Mouse (Mus musculus) hindbrain, embryonic 11.5 days (tissue): ENCODE data around the gene Id1. TPM values are rescaled to one million over a fixed set of nuclear protein-coding genes. Genes with fewer than 3 reads are reported as not detected.

ENCODE experiments used
- ATAC-seq: fragments of 200-750 bp; cut with Nextera tagmentation; 2 replicates; pipeline ENCODE4 v1.8.0; 2017; ENCODE audit warnings: mild to moderate bottlenecking, moderate TSS enrichment, moderate library complexity; ENCODE audit not compliant: low FRiP score
- DNase-seq: peaks from one replicate; pipeline ENCODE4 v3.0.0-alpha.2; 2015; ENCODE audit warnings: low spot score
- H3K27ac ChIP-seq: fragments of 300-500 bp; sonication (generic); 2 replicates; pipeline ENCODE4 v1.5.1; 2014; ENCODE audit warnings: mild to moderate bottlenecking, low read depth, low read length
- H3K27me3 ChIP-seq: fragments of 300-500 bp; sonication (generic); 2 replicates; pipeline ENCODE4 v1.6.1; 2014; ENCODE audit warnings: mild to moderate bottlenecking, low read length, moderate library complexity, mixed read lengths; ENCODE audit not compliant: control insufficient read depth, insufficient read depth
- H3K36me3 ChIP-seq: fragments of 300-500 bp; sonication (generic); 2 replicates; pipeline ENCODE4 v1.6.1; 2014; ENCODE audit warnings: mild to moderate bottlenecking, low read length, moderate library complexity, mixed read lengths; ENCODE audit not compliant: control insufficient read depth, insufficient read depth
- H3K4me1 ChIP-seq: fragments of 300-500 bp; sonication (generic); replicated peaks from 2 replicates; pipeline ENCODE4 v1.6.1; 2014; ENCODE audit warnings: low read length, mixed read lengths; ENCODE audit not compliant: control insufficient read depth, insufficient read depth
- H3K4me2 ChIP-seq: fragments of 300-500 bp; sonication (generic); replicated peaks from 2 replicates; pipeline ENCODE4 v1.6.1; 2014; ENCODE audit warnings: mild to moderate bottlenecking, low read depth, low read length
- H3K4me3 ChIP-seq: fragments of 300-500 bp; sonication (generic); 2 replicates; pipeline ENCODE4 v1.5.1; 2014; ENCODE audit warnings: low read depth, low read length
- H3K9ac ChIP-seq: fragments of 300-500 bp; sonication (generic); 2 replicates; pipeline ENCODE4 v1.6.1; 2014; ENCODE audit warnings: low read depth, low read length
- H3K9me3 ChIP-seq: fragments of 300-500 bp; sonication (generic); 2 replicates; pipeline ENCODE4 v1.6.1; 2016; ENCODE audit warnings: low read length; ENCODE audit not compliant: control insufficient read depth
- WGBS: fragments of 180-500 bp; shearing (Covaris S2); extraction: QIAGEN DNeasy Blood & Tissue Kit; methylation state at CpG from one replicate; pipeline ENCODE4 v1.1.7; 2014; 5-methylcytosine and 5-hydroxymethylcytosine counted together
- polyA plus RNA-seq: library from polyadenylated mRNA; unstranded; fragments of >200 nt; fragmentation: Nextera tagmentation; extraction: Ambion mirVana; gene quantifications from 2 replicates; pipeline ENCODE4 v1.2.1, GENCODE M21; 2014

The Id1 gene
- polyA plus RNA-seq, 1 experiment from 2014 or later = 168 TPM

DNA sequence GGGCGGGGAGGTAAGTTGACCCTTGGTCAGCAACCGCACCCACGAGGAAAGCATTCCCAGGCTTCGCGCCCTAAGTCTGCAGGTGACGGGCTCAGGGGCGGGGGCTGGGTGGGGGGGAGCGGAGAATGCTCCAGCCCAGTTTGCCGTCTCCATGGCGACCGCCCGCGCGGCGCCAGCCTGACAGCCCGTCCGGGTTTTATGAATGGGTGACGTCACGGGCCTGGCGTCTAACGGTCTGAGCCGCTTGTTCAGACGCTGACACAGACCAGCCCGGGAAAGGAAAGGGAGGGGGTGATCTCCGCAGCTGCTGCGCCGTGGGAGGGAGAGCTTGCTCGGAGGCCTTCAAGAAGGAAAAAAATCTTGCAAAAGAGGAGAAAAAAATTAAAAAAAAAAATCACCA is 1.1 kb upstream of the Id1 start:
- WGBS = 0% methylated on average over 28 of the region's 28 CpGs
- DNase-seq (peak; percentile 98), ATAC-seq (peak; percentile 84)
- H3K4me2 ChIP-seq = peak overlapping the region; percentile 84
- H3K27me3 ChIP-seq = no peaks in the 10 kb centered on the region
- no peaks in the 10 kb centered on the region for H3K36me3 ChIP-seq
- H3K27ac ChIP-seq = peak overlapping the region; percentile 80
- peak overlapping the region; percentile 84 for H3K4me3 ChIP-seq
- peaks cover 6% of the 10 kb centered on the region; the same call in 1 of the 2 replicates for H3K4me1 ChIP-seq
- no peaks in the 10 kb centered on the region for H3K9me3 ChIP-seq
- H3K9ac ChIP-seq = peak overlapping the region; percentile 47

DNA sequence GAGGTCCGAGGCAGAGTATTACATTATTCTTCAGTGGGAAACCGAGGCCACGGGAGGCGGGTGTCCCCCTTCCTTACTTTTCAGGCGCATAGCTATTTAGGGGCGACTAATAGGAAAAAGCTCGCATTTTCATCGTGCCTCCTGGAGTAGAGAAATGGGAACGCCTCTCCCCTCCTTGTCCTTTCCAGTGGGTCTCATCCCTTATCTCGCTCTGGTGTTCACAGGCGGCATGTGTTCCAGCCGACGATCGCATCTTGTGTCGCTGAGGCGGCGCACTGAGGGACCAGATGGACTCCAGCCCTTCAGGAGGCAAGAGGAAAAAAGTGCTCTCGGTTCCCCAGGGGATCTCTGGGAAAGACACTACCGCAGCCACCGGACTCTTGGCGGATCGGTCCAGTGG is 697 bp downstream of the Id1 start:
- H3K36me3 ChIP-seq = no peaks in the 10 kb centered on the region
- WGBS = 0% methylated on average over 22 of the region's 22 CpGs
- H3K4me2 ChIP-seq = peak overlapping the region; percentile 84
- H3K9me3 ChIP-seq = no peaks in the 10 kb centered on the region
- peak overlapping the region; percentile 86 for H3K9ac ChIP-seq
- H3K27me3 ChIP-seq = no peaks in the 10 kb centered on the region
- ATAC-seq (no peak), DNase-seq (peak; percentile 69)
- H3K4me3 ChIP-seq = peak overlapping the region; percentile 84
- H3K27ac ChIP-seq = peak overlapping the region; percentile 80
- peaks cover 6% of the 10 kb centered on the region for H3K4me1 ChIP-seq

- peak; percentile 50 for DNase-seq
- whole genome bisulfite sequencing = 7% methylated on average over 10 of the region's 10 CpGs
- Histone ChIP-seq H3K27me3 (no peaks in the 10 kb centered on the region), H3K9ac (peak overlapping the region; percentile 86), H3K27ac (peak overlapping the region; percentile 80), H3K4me1 (peaks cover 6% of the 10 kb centered on the region), H3K9me3 (no peaks in the 10 kb centered on the region), H3K4me3 (peak overlapping the region; percentile 84), H3K36me3 (no peaks in the 10 kb centered on the region), H3K4me2 (peak overlapping the region; percentile 84)
- no peak for ATAC-seq
Observed at GRCm38 (mm10) chr2:152737306-152738221, 1.5 kb downstream of the Id1 start.

- peak overlapping the region; percentile 84 for H3K4me2 ChIP-seq
- peak; percentile 41 for DNase-seq
- 64% methylated on average over 2 of the region's 2 CpGs for WGBS
Observed at GRCm38 (mm10) chr2:152738341-152738740, 2.3 kb downstream of the Id1 start.

GRCm38 (mm10) chr2:152739031-152739841 is 3.2 kb downstream of the Id1 start:
- ATAC-seq (peak; percentile 36), DNase-seq (peak; percentile 76)
- Histone ChIP-seq H3K36me3 (no peaks in the 10 kb centered on the region), H3K9me3 (no peaks in the 10 kb centered on the region), H3K4me2 (peak overlapping the region; percentile 67), H3K4me3 (peak overlapping the region; percentile 84), H3K27me3 (no peaks in the 10 kb centered on the region), H3K4me1 (peaks cover 6% of the 10 kb centered on the region), H3K9ac (peak overlapping the region; percentile 57; the same call in 1 of the 2 replicates), H3K27ac (peak overlapping the region; percentile 75)
- 2% methylated on average over 33 of the region's 36 CpGs for WGBS

More at GRCm38 (mm10) chr2:152738341-152738740, 2.3 kb downstream of the Id1 start:
- Histone ChIP-seq H3K36me3 (no peaks in the 10 kb centered on the region), H3K4me1 (peaks cover 6% of the 10 kb centered on the region), H3K27me3 (no peaks in the 10 kb centered on the region), H3K27ac (peak overlapping the region; percentile 80), H3K9ac (peak overlapping the region; percentile 86), H3K9me3 (no peaks in the 10 kb centered on the region), H3K4me3 (peak overlapping the region; percentile 84)
- ATAC-seq = no peak

- no peak for ATAC-seq
- DNase-seq = peak; percentile 45
- peak overlapping the region; percentile 75 for H3K27ac ChIP-seq
- peak overlapping the region; percentile 67; the same call in 1 of the 2 replicates for H3K4me2 ChIP-seq
- no peaks in the 10 kb centered on the region for H3K36me3 ChIP-seq
- H3K4me1 ChIP-seq = peaks cover 6% of the 10 kb centered on the region
- H3K9ac ChIP-seq = no peak overlapping the region; the same call in 1 of the 2 replicates
- H3K27me3 ChIP-seq = no peaks in the 10 kb centered on the region
- WGBS = 23% methylated on average over 3 of the region's 3 CpGs
- no peak overlapping the region; the same call in 1 of the 2 replicates for H3K4me3 ChIP-seq
- H3K9me3 ChIP-seq = no peaks in the 10 kb centered on the region
Observed at GRCm38 (mm10) chr2:152739842-152740260, 3.8 kb downstream of the Id1 start.

- Histone ChIP-seq H3K36me3 (no peaks in the 10 kb centered on the region), H3K4me3 (no peak overlapping the region), H3K27me3 (no peaks in the 10 kb centered on the region), H3K4me1 (peaks cover 6% of the 10 kb centered on the region), H3K9me3 (no peaks in the 10 kb centered on the region), H3K27ac (no peak overlapping the region), H3K9ac (peak overlapping the region; percentile 11; the same call in 1 of the 2 replicates), H3K4me2 (no peak overlapping the region)
- DNase-seq = no peak
- WGBS = 60% methylated on average over 5 of the region's 5 CpGs
- no peak for ATAC-seq
Observed at GRCm38 (mm10) chr2:152740490-152740889, 4.4 kb downstream of the Id1 start.

DNA sequence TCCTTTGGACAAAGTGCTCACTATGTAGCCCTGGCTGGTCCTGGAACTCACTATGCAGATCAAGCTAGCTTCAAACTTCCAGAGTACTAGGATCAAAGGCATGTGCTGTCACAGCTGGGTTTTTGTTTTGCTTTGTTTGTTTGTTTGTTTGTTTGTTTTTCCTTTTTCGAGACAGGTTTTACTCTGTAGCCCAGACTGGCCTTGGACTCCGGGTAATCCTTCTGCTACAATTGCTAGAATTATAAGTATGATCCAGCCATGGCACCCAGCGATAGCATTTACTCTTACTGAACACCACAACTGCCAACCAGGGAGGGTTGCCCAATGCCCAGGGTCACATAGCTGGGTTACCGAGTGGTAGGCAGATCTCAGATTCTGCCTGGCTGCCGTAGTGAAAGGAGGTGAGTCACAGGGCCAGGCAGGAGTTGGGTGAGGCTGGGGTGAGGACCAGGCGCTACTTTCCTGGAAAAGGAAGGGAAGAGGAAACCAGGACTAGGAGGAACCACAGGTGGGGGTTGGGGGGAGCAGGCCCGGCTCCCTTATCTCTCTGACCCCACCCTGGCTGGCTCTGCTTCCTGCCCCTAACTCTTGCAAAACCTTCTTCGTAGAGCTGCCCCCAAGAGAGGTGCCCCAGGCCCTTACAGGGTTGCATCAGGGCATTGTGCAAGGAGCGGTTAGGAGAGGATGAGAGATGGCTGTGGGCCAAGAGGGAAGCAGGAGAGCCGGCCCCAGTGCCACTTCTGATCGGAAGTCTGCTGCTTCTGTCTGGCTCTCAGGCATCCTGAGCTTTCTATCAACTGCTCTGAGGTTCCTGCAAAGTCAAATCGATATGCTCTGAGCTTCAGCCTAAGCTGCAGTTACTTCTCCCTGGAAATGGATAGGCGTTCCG is 5.3 kb downstream of the Id1 start:
- Histone ChIP-seq H3K36me3 (no peaks in the 10 kb centered on the region), H3K4me1 (peaks cover 6% of the 10 kb centered on the region), H3K27ac (peak overlapping the region; percentile 7; the same call in 1 of the 2 replicates), H3K4me2 (no peak overlapping the region), H3K4me3 (no peak overlapping the region), H3K27me3 (no peaks in the 10 kb centered on the region), H3K9ac (no peak overlapping the region), H3K9me3 (no peaks in the 10 kb centered on the region)
- WGBS = 57% methylated on average over 14 of the region's 14 CpGs
- ATAC-seq (no peak), DNase-seq (peak; percentile 54)
